Mouse (Mus musculus): ENCODE data around the gene Srsf7. TPM values are rescaled to one million over a fixed set of nuclear protein-coding genes. Genes with fewer than 3 reads are reported as not detected.

The Srsf7 gene
- total RNA-seq, 1 experiment, result 361 TPM

DNA sequence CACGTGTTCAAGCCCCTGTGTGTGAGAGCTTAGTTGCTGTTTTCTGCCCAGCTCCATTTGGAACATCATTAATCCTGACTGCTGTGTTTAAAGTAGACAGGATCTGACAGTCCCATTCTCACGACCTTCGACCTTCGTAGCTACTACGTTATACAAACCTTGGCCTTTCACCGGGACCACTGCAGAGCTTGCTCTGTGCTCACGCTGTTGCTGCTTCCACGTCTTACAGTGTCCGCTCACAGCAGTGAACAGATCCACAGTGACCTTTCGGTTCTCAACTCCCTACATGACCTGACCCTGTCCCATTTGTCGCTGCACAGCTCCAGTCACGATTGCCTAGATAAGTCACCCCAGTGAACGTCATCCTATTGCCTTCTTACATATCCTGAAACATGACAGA is 36.0 kb upstream of the Srsf7 start:
- H3K36me3 ChIP-seq (ENCODE audit: control insufficient read depth, insufficient read depth, low read length, poor library complexity, severe bottlenecking), result peaks cover 15% of the 10 kb centered on the region; the same call in 1 of the 2 replicates
- in situ Hi-C loops (cut with MboI; ENCODE audit: low sequenced_read_pairs in 2 of 2, unreplicated experiment in 2 of 2), result no loop called here
- H3K4me1 ChIP-seq (ENCODE audit: control insufficient read depth in 2 of 2, insufficient read depth in 2 of 2, low read length in 2 of 2, poor library complexity in 1 of 2), result no peaks in the 10 kb centered on the region; a peak in 1 of 4 replicates
- H3K9ac ChIP-seq (ENCODE audit: insufficient read depth, low read depth, low read length, poor library complexity, severe bottlenecking), result no peak overlapping the region
- no peak for DNase-seq (ENCODE audit: low read depth, low spot score)
- H3K4me3 ChIP-seq (ENCODE audit: insufficient read depth in 1 of 2, low read depth in 1 of 2, low read length in 2 of 2, poor library complexity in 1 of 2, severe bottlenecking in 1 of 2), result no peak overlapping the region
- TF ChIP-seq CHD2 (IDR thresholded peaks at IDR 0.05; ENCODE audit: low read depth, low read length) (no peak), HCFC1 (IDR thresholded peaks at IDR 0.05; ENCODE audit: borderline replicate concordance, insufficient read depth, low read length) (no peak)
- no peaks in the 10 kb centered on the region for H3K9me3 ChIP-seq (ENCODE audit: control insufficient read depth, insufficient read depth, low read depth, low read length)
- H3K27ac ChIP-seq (ENCODE audit: insufficient read depth, low read depth, low read length, poor library complexity, severe bottlenecking), result no peak overlapping the region

DNA sequence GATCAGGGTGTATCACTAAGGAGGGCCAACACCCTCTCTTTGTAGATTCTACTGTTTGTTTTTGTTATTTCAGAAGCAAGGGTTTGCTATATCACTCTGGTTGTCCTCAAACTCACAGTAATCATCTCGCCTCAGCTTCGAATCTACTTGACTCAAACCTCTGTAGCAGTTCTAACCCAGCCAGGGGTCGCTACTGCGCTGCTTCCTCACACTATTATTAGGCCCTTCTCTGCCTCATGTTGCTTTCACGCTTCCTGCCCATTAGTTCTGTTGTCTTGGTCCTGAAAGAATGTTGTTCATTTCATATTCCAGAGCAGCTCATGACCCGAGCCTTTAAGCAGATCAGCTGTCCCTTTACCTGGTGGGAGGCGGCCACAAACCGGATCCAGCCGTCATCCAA is 34.5 kb upstream of the Srsf7 start:
- no peak for DNase-seq (ENCODE audit: low read depth, low spot score)
- Histone ChIP-seq H3K27ac (ENCODE audit: insufficient read depth, low read depth, low read length, poor library complexity, severe bottlenecking) (no peak overlapping the region), H3K9ac (ENCODE audit: insufficient read depth, low read depth, low read length, poor library complexity, severe bottlenecking) (no peak overlapping the region)

DNA sequence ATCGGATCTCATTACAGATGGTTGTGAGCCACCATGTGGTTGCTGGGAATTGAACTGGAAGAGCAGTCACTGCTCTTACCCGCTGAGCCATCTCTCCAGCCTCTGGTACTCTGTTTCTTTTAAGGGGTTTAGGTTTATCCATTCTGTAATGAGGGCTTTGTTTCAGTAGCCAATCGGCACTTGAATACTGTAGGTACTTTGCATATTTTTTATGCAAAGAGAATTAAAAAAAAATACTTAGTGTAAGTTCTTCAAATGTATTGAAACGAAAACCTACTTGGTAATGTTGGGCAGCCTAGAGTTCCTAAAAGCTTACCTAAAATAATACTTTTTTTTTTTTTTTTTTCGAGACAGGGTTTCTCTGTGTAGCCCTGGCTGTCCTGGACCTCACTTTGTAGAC is 30.4 kb upstream of the Srsf7 start:
- H3K4me3 ChIP-seq (ENCODE audit: insufficient read depth in 1 of 2, low read depth in 1 of 2, low read length in 2 of 2, poor library complexity in 1 of 2, severe bottlenecking in 1 of 2), result no peak overlapping the region
- H3K36me3 ChIP-seq (ENCODE audit: control insufficient read depth, insufficient read depth, low read length, poor library complexity, severe bottlenecking), result peaks cover 3% of the 10 kb centered on the region; the same call in 1 of the 2 replicates
- TF ChIP-seq CHD2 (IDR thresholded peaks at IDR 0.05; ENCODE audit: low read depth, low read length), result no peak
- no peak for TF ChIP-seq MAFK (IDR thresholded peaks at IDR 0.05; ENCODE audit: insufficient read depth, low read depth, low read length)
- 0 out of 2 replicates have a peak, but pooled peaks have one; percentile 21 for TF ChIP-seq ZNF384 (IDR thresholded peaks at IDR 0.05; ENCODE audit: low read depth, low read length)
- TF ChIP-seq ZC3H11A (IDR thresholded peaks at IDR 0.05; ENCODE audit: borderline replicate concordance, low read depth, low read length), result no peak
- TF ChIP-seq HCFC1 (IDR thresholded peaks at IDR 0.05; ENCODE audit: borderline replicate concordance, insufficient read depth, low read length), result no peak
- no peak overlapping the region for H3K27ac ChIP-seq (ENCODE audit: insufficient read depth, low read depth, low read length, poor library complexity, severe bottlenecking)
- H3K9ac ChIP-seq (ENCODE audit: insufficient read depth, low read depth, low read length, poor library complexity, severe bottlenecking), result no peak overlapping the region
- no peaks in the 10 kb centered on the region for H3K9me3 ChIP-seq (ENCODE audit: control insufficient read depth, insufficient read depth, low read depth, low read length)
- DNase-seq (ENCODE audit: low read depth, low spot score), result no peak
- in situ Hi-C loops (cut with MboI; ENCODE audit: low sequenced_read_pairs in 2 of 2, unreplicated experiment in 2 of 2), result no loop called here
- H3K4me1 ChIP-seq (ENCODE audit: control insufficient read depth in 2 of 2, insufficient read depth in 2 of 2, low read length in 2 of 2, poor library complexity in 1 of 2), result peaks cover 0 to 5% of the 10 kb centered on the region in 2 experiments; a peak in 2 of 4 replicates

More for the DNA sequence above, 34.5 kb upstream of the Srsf7 start:
- Histone ChIP-seq H3K9me3 (ENCODE audit: control insufficient read depth, insufficient read depth, low read depth, low read length) (no peaks in the 10 kb centered on the region), H3K4me3 (ENCODE audit: insufficient read depth in 1 of 2, low read depth in 1 of 2, low read length in 2 of 2, poor library complexity in 1 of 2, severe bottlenecking in 1 of 2) (no peak overlapping the region), H3K36me3 (ENCODE audit: control insufficient read depth, insufficient read depth, low read length, poor library complexity, severe bottlenecking) (peaks cover 15% of the 10 kb centered on the region; the same call in 1 of the 2 replicates), H3K4me1 (ENCODE audit: control insufficient read depth in 2 of 2, insufficient read depth in 2 of 2, low read length in 2 of 2, poor library complexity in 1 of 2) (no peaks in the 10 kb centered on the region; a peak in 1 of 4 replicates)
- in situ Hi-C loops (cut with MboI; ENCODE audit: low sequenced_read_pairs in 2 of 2, unreplicated experiment in 2 of 2), result no loop called here
- TF ChIP-seq ZNF384 (IDR thresholded peaks at IDR 0.05; ENCODE audit: low read depth, low read length) (no peak), HCFC1 (IDR thresholded peaks at IDR 0.05; ENCODE audit: borderline replicate concordance, insufficient read depth, low read length) (no peak), CHD2 (IDR thresholded peaks at IDR 0.05; ENCODE audit: low read depth, low read length) (no peak), MAFK (IDR thresholded peaks at IDR 0.05; ENCODE audit: insufficient read depth, low read depth, low read length) (no peak), ZC3H11A (IDR thresholded peaks at IDR 0.05; ENCODE audit: borderline replicate concordance, low read depth, low read length) (no peak)

DNA sequence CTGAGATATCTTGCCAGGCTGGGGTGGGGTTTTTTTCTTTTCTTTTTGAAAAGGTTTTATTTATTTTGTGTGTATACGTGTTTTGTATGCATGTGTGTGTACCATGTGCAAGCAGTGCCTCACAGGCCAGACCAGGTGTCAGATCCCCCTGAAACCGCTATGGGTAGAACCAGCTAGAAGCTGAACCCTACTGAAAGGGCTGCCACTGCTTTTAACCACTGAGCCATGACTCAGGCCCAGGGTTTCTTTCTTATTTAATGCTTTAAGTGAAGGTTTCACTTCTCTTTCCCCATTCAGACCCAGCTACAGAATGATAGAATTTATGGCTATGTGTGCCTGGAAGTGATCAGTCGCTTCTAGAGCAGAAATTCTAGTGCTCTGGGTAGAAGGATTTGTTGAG is 29.7 kb upstream of the Srsf7 start:
- Histone ChIP-seq H3K9me3 (ENCODE audit: control insufficient read depth, insufficient read depth, low read depth, low read length) (no peaks in the 10 kb centered on the region), H3K27ac (ENCODE audit: insufficient read depth, low read depth, low read length, poor library complexity, severe bottlenecking) (no peak overlapping the region), H3K4me3 (ENCODE audit: insufficient read depth in 1 of 2, low read depth in 1 of 2, low read length in 2 of 2, poor library complexity in 1 of 2, severe bottlenecking in 1 of 2) (no peak overlapping the region), H3K36me3 (ENCODE audit: control insufficient read depth, insufficient read depth, low read length, poor library complexity, severe bottlenecking) (peaks cover 3% of the 10 kb centered on the region; the same call in 1 of the 2 replicates), H3K9ac (ENCODE audit: insufficient read depth, low read depth, low read length, poor library complexity, severe bottlenecking) (no peak overlapping the region), H3K4me1 (ENCODE audit: control insufficient read depth in 2 of 2, insufficient read depth in 2 of 2, low read length in 2 of 2, poor library complexity in 1 of 2) (peaks cover 0 to 5% of the 10 kb centered on the region in 2 experiments; a peak in 2 of 4 replicates)
- in situ Hi-C loops (cut with MboI; ENCODE audit: low sequenced_read_pairs in 2 of 2, unreplicated experiment in 2 of 2), result no loop called here
- TF ChIP-seq HCFC1 (IDR thresholded peaks at IDR 0.05; ENCODE audit: borderline replicate concordance, insufficient read depth, low read length) (no peak), ZNF384 (IDR thresholded peaks at IDR 0.05; ENCODE audit: low read depth, low read length) (no peak), CHD2 (IDR thresholded peaks at IDR 0.05; ENCODE audit: low read depth, low read length) (no peak), ZC3H11A (IDR thresholded peaks at IDR 0.05; ENCODE audit: borderline replicate concordance, low read depth, low read length) (no peak)
- no peak for DNase-seq (ENCODE audit: low read depth, low spot score)

DNA sequence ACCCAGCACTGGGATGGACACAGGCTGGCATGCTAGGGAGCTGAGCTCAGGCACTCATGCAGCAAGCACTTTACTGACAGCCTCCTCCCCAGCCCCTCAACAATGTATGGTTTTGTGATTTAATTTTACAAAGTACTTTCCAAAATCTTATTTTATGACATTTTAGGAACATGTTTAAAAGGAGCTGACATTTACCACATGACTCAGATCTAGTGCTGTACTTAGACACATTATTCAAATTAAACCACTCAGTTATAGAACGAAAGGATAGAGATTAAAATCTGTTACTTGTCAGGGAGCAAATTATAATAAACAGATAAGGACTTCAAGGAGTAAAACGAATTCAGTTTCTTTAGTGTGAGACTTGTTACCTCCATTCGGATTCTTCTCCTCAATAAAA is 28.4 kb upstream of the Srsf7 start:
- TF ChIP-seq MAFK (IDR thresholded peaks at IDR 0.05; ENCODE audit: insufficient read depth, low read depth, low read length) (no peak), ZC3H11A (IDR thresholded peaks at IDR 0.05; ENCODE audit: borderline replicate concordance, low read depth, low read length) (no peak), ZNF384 (IDR thresholded peaks at IDR 0.05; ENCODE audit: low read depth, low read length) (no peak), CHD2 (IDR thresholded peaks at IDR 0.05; ENCODE audit: low read depth, low read length) (no peak), HCFC1 (IDR thresholded peaks at IDR 0.05; ENCODE audit: borderline replicate concordance, insufficient read depth, low read length) (no peak)
- H3K27ac ChIP-seq (ENCODE audit: insufficient read depth, low read depth, low read length, poor library complexity, severe bottlenecking), result no peak overlapping the region
- peaks cover 0 to 5% of the 10 kb centered on the region in 2 experiments; a peak in 2 of 4 replicates for H3K4me1 ChIP-seq (ENCODE audit: control insufficient read depth in 2 of 2, insufficient read depth in 2 of 2, low read length in 2 of 2, poor library complexity in 1 of 2)
- in situ Hi-C loops (cut with MboI; ENCODE audit: low sequenced_read_pairs in 2 of 2, unreplicated experiment in 2 of 2), result no loop called here
- H3K36me3 ChIP-seq (ENCODE audit: control insufficient read depth, insufficient read depth, low read length, poor library complexity, severe bottlenecking), result peaks cover under 1% of the 10 kb centered on the region; the same call in 1 of the 2 replicates
- no peaks in the 10 kb centered on the region for H3K9me3 ChIP-seq (ENCODE audit: control insufficient read depth, insufficient read depth, low read depth, low read length)
- H3K4me3 ChIP-seq (ENCODE audit: insufficient read depth in 1 of 2, low read depth in 1 of 2, low read length in 2 of 2, poor library complexity in 1 of 2, severe bottlenecking in 1 of 2), result no peak overlapping the region
- no peak overlapping the region for H3K9ac ChIP-seq (ENCODE audit: insufficient read depth, low read depth, low read length, poor library complexity, severe bottlenecking)
- DNase-seq (ENCODE audit: low read depth, low spot score), result no peak
